Mouse (Mus musculus) G1E-ER4 (cell line): ENCODE results near the gene Psma1. TPM values are rescaled to one million over a fixed set of nuclear protein-coding genes. Genes with fewer than 3 reads are reported as not detected.

Experiments used
- GATA1 ChIP-seq: IDR thresholded peaks from one replicate; pipeline ENCODE4 v1.8.0; 2012; ENCODE audit warnings: low read length, inconsistent platforms
- polyA plus RNA-seq: library from polyadenylated mRNA; stranded (reverse); fragments of >175 nt; gene quantifications from 2 replicates; pipeline ENCODE4 v1.2.3, GENCODE M21; 2012

Gene Psma1
- polyA plus RNA-seq, 1 experiment, result 7.6 TPM

DNA sequence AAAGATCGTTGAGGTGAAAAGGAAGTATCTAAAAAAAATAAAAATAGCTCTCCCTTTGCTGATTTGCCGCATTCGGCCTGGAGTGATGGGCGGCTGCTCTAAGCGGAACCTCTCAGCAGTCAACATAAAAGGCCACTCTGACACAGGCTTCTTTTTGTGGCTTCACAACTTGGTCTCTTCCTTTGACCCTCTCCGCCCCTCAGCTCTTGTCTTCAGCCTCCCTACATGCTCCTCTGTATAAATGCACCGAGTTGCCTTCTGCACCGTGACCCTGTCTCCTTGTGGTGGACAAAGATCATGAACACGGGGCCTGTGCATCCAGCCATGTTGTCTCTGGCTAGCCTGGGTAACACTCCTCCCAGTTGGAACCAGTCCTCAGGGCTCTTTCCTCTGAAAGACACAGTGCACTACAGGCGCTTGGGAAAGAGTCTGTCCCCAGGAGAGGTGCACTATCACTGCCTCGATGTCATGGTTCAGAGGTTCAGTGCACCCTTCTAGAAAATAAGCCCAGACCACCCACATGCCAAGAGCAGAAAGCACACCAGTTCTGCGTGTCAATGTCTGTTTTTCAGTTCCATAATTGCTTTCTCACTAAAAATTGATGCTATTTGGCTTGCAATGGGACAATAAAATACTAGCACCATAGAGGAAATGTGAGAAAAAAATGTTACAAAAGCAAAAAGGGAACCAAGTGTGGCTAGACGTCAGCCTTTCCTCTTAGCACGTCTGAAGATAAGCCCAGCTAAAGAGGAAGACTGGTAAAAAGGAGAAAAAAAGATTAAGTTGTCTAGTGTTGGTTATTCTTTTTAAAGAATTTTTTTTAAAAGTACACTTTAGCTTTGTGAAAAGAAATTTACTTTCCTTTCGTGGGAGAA, 15.8 kb upstream of the Psma1 start:
- no peak for TF ChIP-seq GATA1

- no peak for TF ChIP-seq GATA1
These were observed 14.2 kb upstream of the Psma1 start for GRCm38 (mm10) chr7:114290078-114290506.

DNA sequence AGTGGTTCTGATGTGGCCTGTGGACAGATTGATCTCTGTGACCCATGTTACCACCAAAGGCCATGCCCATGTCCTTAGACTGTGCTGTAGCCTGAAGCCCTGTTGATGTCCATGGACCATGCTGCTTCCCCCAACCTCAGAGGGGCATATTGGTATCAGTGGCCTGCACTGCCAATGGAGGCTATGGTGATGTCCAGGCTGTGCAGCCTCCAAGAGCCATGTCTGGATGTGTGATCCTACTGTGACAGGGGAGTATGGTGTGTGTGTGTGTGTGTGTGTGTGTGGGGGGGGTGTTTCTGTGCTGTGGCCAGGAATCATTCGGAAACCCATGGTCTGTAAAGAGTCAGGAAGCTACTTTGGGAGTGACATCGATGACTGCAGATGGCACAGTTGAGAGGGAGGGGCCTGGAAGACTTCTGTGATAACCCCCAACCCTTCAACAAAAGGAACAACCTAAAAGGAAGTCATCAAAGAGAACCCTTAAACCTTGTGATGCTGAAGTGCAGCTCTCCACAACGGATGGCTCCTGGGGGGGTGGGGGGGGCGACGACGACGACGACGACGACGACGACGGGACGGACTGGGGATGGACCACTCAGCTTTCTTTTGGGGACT, 8.5 kb upstream of the Psma1 start:
- no peak for TF ChIP-seq GATA1

DNA sequence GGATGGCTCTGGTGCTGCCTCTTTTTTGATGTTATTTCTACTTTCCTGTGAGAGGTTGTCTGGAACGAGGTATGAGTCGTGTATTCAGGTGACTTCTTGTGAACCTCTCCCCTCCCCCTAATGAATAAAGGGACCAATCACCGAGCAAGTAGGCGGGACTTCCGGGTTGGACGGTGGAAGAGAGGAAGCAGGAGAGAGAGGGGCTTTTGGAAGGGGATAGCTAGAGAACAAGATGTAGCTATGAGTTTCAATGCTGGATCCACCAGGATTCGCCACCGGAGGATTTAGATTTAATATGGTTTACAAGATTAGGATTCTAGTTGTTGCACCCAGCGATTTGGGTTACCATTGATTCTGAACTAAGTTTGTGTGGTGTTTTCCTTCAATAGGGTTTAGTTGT, 7.1 kb upstream of the Psma1 start:
- TF ChIP-seq GATA1, result no peak

DNA sequence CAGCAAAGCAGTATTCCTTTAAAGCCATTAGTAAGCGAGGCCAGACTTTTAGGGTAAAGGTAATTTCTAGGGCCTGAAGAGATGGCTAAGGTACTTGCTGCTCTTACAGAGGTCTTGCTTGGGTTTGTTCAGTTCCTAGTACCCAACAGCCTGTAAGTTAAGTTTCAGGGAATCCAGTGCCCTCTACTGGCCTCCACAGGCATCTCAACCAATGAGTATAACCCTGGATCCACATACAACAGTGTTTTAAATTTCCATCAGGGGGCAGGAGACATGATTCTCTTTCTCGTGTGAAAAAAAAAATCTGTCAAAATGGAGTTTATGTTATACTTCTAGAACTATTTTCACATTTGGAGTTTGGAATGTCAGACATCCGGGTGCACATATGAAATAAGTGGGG, 5.8 kb upstream of the Psma1 start:
- no peak for TF ChIP-seq GATA1

- TF ChIP-seq GATA1, result no peak
These were observed 430 bp downstream of the Psma1 start for GRCm38 (mm10) chr7:114275372-114276004.

- TF ChIP-seq GATA1, result no peak
These were observed 7.5 kb downstream of the Psma1 start for GRCm38 (mm10) chr7:114268446-114268845.

DNA sequence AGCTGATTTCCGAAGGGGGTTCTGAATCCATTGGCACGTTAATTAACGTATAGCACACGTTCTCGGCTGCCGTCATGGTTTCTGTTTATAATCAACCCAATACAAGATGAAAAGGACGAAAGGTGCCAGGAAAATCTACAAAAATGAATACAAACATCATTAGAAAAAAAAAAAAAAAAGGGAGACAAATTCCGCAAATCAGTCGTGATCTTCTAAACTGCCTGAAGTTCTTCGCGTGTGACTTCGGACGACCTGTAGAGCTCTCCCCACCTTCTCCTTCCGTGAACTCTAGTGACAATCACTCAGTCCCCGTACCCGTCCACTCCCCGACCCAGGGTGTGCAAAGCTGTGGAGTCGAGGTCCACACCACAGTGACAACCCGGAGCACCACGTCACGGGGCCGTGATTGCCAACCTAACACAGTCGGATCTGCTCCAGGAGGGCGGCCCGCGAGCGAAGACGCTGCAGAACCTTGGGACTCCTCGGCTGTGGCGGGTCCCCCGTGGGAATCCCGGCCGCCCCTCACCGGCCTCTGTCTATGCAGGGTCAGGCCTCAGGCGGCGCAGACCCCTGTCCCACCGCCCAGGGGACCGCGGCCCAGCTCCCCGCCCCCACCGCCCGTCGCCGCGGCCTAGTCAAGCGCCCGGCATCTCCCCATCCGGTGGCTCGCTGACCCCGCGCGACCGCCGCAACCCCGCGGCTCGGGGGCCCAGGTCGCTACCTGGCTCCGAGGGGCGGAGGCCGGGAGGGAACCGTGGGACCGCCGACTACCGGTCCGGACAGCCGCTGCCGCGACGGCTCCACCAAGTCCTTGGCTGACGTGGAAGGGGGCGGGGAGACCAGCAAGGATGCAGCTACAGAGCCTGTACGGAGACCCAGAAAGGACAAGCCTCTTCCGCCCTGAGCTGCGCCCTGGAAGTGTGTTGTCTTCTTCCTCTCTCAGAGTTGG, 21.8 kb downstream of the Psma1 start, which contains the start of gene Copb1:
Gene Copb1 (minus strand): TSS at position 827 of the 949 bp plus-strand sequence.
- no peak for TF ChIP-seq GATA1

DNA sequence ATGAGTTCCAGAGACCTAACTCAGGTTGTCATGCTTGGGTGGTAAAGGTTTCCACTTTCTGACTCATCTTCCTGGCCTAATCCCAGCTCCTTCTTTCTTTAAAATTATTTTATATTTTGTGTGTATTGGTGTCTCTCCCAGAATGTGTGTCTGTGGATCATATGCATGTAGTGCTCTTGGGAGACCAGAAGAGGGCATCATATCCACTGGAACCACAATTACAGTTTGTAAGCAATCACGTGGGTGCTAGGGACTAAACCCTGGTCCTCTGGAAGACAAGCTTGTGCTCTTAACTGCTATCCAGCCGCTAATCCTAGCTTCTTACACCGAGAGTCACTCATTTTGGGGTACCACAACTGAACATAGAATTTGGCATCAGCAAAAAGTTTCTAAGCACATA, 24.2 kb downstream of the Psma1 start:
- TF ChIP-seq GATA1, result no peak

GRCm38 (mm10) chr7:114233980-114234379, 41.9 kb downstream of the Psma1 start:
- no peak for TF ChIP-seq GATA1

- no peak for TF ChIP-seq GATA1
These were observed 42.9 kb downstream of the Psma1 start for GRCm38 (mm10) chr7:114232982-114233381.

- TF ChIP-seq GATA1, result no peak
These were observed 44.1 kb downstream of the Psma1 start for GRCm38 (mm10) chr7:114231857-114232256.

GRCm38 (mm10) chr7:114226521-114226920, 49.4 kb downstream of the Psma1 start:
- no peak for TF ChIP-seq GATA1

- no peak for TF ChIP-seq GATA1
These were observed 55.5 kb downstream of the Psma1 start for GRCm38 (mm10) chr7:114220433-114220832.

- no peak for TF ChIP-seq GATA1
These were observed 59.0 kb downstream of the Psma1 start for GRCm38 (mm10) chr7:114216908-114217307.

Other genes starting within 250 kb of the Psma1 start
- gene Rras2, start 158.3 kb downstream of the Psma1 start, polyA plus RNA-seq, result not detected in 2 replicates
- gene Copb1, start 21.4 kb downstream of the Psma1 start, polyA plus RNA-seq, result 13.3 and 28.2 TPM in 2 replicates
- gene Pde3b, start 139.2 kb upstream of the Psma1 start, polyA plus RNA-seq, result 0.01 and 0.11 TPM in 2 replicates